Mouse (Mus musculus) kidney, postnatal 36 days (tissue): ENCODE results near the gene Chmp2a.

Source experiments
- DNase-seq, 2 experiments: peaks; one replicate each; pipeline ENCODE4 v3.0.0; 2021 to 2022; ENCODE audit warnings: mixed read lengths in 2 of 2

Chmp2a gene

GRCm38 (mm10) chr7:12998053-12998452 lies 36.6 kb downstream of the Chmp2a start, which contains the start of gene Slc27a5:
Slc27a5 (minus strand) TSS chr7:12998192.
- no peak for DNase-seq

GRCm38 (mm10) chr7:12997230-12997629 lies 37.4 kb downstream of the Chmp2a start:
- no peak for DNase-seq

GRCm38 (mm10) chr7:12995862-12996261 lies 38.7 kb downstream of the Chmp2a start:
- no peak for DNase-seq

- DNase-seq = no peak
These were observed 41.5 kb downstream of the Chmp2a start for GRCm38 (mm10) chr7:12993148-12993547.

GRCm38 (mm10) chr7:12992222-12992621 lies 42.4 kb downstream of the Chmp2a start:
- peak in 1 of 2 experiments; percentile 59 for DNase-seq

- DNase-seq = no peak
These were observed 47.0 kb downstream of the Chmp2a start for GRCm38 (mm10) chr7:12987409-12988189.

GRCm38 (mm10) chr7:12986906-12987305 lies 47.7 kb downstream of the Chmp2a start:
- DNase-seq = no peak

GRCm38 (mm10) chr7:12985724-12986123 lies 48.9 kb downstream of the Chmp2a start:
- DNase-seq = no peak
